Mouse (Mus musculus) spleen, postnatal 4 days (tissue): ENCODE results near the gene Ifi27l2b.
"Not testable (repeated sequence)": the region's sequence is repeated elsewhere in the genome, so short reads cannot be mapped to it uniquely, and the experiment has no call there.

ENCODE experiments used
- DNase-seq, 2 experiments: peaks; one replicate each; pipeline ENCODE4 v3.0.0; 2022; ENCODE audit warnings: low spot score in 2 of 2

The Ifi27l2b gene

GRCm38 (mm10) chr12:103457140-103457539 is at the start of gene Ifi27l2b:
Ifi27l2b (minus strand) TSS chr12:103457223.
- no peak for DNase-seq

DNA sequence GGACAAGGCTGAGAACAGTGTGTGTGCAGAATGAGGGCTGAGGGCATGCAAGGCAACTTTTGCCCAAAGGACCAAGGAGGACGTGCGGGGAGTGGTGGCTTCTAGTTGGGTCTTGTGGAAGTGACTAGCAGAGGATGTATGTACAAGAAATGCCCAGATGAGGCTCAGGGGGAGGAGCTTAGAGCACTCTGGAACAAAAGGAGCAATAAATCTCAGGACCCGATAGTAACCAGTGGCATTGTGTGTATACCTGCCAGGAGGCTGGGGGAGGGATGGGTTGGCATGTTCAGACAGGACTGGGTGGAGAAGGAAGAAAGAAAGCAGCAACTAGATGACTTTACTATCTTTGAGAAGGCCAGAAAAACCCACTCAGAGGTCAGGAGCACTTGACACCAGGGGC is 47.4 kb upstream of the Ifi27l2b start:
- no peak for DNase-seq

DNA sequence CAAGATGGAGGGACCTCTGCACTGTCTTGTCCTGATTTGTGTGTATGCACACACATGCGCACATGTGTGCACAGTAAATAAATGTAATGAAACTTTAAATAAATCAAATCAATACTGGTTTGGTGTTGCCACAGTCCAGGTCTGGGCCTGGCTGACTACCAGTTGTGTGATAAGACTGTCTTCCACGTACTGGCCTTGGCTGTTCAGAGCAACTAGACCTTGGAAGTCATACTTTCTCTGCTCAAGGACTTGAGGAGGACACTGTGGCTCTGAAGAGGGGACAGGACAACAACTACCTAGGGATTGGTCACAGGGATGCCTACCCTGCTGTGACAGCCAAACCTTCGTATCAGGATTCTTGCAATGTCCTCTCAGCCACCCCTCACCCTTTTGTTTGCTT is 46.3 kb upstream of the Ifi27l2b start:
- DNase-seq = no peak

- no peak for DNase-seq
Observed at GRCm38 (mm10) chr12:103499261-103499660, 42.2 kb upstream of the Ifi27l2b start.

DNA sequence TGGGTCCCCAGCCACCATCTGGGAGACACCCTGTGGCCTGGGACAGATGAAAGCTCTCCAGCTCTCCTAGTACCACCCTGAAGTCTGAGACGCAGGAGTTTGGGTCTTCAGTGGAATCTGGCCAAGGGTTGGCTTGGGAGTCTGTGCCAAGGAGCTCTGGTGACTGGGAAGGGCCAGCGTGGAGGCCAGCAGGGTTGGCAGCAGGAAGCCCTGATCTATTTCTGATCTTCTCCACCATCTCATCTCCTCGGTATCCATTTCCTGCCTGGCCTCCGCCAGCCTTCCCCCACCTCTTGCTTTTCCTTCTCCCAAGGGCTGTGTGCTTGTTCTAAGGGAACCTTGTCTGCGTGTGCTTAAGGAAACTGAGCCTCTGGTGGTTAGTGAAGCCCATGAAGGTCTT is 41.7 kb upstream of the Ifi27l2b start:
- DNase-seq = no peak

GRCm38 (mm10) chr12:103494486-103494885 is 37.5 kb upstream of the Ifi27l2b start:
- peak; percentile 58 to 83 for DNase-seq

- peak; percentile 64 to 85 for DNase-seq
Observed at GRCm38 (mm10) chr12:103492767-103493166, 35.7 kb upstream of the Ifi27l2b start.

DNA sequence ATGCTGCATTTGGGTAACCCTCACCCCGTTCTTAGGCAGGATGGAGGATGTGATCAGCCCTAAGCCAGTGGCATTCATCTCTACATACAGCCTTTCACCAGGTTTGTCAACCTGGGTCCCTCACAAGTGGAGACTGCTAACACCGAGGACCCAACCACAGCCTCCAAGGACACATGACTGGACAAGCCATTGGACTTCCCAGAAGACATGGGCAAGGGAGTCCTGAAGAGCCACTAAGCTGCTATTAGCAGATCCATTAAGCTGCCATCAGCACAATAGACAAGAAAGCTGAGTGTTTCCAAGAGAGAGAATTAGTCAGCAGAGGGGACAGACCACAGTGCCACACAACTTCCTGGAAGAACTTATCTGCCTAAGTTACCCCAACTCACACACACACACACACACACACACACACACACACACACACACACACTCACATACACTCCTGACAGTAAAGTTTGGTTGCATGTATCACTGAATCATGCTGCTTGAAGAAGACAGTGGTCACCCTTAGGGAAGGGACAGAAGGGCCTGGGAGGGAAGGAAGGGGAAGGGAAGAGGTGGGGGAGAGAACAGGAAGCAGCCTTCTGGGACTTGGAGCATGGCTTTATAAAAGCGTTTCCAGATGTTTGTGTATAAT is 34.2 kb upstream of the Ifi27l2b start:
- DNase-seq = no peak

- DNase-seq = no peak
Observed at GRCm38 (mm10) chr12:103487750-103488149, 30.7 kb upstream of the Ifi27l2b start.

- no peak for DNase-seq
Observed at GRCm38 (mm10) chr12:103487276-103487675, 30.3 kb upstream of the Ifi27l2b start.

GRCm38 (mm10) chr12:103486726-103487125 is 29.7 kb upstream of the Ifi27l2b start:
- no peak for DNase-seq

DNA sequence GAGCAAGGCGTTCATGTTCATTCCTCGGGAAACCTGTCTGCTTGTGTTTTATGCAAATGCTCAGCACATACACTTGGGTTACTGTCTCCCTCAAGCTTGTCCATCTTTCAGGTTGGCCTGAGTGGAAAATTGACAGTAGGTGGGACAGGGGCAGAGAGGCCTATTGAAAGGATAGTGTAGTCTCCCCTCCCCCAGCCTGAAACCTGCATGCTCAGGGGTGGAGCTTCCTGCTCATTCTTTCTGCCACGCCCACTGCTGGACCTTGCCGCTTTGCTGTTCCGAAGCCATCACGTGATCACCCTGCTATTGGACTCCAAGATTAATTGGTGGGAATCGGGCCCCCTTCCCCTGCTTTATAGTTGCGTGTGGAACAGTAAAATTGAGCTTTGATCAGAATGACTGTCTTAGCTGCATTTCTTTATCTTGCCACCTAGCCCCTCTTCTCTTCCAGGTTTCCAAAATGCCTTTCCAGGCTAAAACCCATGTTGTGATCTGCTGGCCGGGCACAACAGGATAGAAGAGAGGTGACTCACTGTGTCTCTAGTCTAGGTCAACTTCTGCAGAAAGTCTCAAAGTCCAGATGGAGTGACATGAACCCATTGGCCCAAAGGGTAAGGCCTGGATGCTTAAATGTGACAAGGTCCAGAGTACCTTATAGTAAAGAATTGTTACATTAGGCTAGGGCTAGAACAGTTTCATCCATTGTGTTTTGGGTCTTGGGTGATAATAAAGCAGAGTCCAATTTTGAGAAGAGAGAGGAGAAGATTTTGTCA is 27.4 kb upstream of the Ifi27l2b start:
- DNase-seq = peak in 1 of 2 experiments; percentile 41

DNA sequence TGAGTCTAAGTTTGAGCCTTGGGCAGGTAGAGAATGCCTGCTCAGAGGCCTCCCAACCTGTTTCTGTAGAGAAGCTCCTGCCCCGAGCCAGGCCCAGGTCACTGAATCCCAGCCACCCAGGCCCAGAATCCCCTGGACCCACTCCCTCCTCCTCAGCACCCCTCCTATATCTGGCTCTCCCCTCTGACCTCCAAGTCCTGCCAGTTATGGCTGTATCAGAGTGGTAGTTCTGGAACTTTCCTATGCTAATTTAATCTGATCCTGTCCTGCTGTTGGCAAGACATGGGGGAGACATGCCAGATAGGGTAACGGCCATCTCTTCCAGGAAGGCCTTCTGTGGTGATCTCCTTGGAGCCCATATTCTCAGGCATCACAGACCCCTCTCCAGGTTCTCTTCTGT is 25.8 kb upstream of the Ifi27l2b start:
- peak in 1 of 2 experiments; percentile 47 for DNase-seq

DNA sequence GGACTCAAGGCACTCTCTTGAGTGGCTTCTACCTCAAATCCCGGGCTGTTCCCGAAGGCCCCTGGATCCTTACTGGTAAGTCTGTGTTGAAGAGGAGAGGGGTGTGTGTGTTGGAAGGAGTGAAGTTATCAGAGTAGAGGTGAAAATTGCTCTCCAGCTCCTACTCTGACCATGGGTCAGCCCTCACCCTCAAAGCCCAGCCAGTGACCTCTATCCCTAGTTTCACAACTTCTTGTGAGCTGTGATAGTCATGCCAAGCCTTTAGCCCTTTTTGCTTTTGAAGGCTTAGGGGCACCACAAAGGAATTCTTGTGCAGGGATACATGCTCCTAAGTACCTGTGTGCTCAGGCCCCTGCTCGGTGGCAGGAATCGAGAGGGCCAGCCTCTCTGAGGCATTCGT is 24.6 kb upstream of the Ifi27l2b start:
- DNase-seq = no peak

DNA sequence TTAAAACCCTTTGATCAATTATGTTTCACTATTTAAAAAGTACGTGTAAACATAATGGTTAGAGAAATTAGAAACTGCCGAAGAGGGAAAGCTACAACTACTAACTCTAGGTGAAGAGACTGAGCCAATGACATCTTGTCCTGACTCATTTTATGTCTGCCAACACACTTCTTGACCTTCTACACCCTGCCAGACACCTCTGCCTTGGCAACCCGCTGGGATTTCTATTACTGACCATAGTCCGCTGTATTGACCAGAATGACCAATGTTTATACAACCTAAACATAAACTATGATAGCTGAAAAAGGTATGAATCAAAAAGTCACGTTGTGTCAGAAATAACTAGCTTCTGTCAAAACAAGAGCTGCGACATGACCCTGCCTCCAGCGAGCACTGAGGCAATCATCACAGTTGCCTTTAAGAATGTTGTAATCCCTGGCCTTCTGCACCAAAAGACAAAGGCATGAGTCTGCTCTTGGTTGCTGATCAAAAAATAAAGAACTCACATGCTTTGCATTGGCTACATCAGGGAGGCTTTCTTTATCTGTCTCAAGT is 20.5 kb upstream of the Ifi27l2b start:
- DNase-seq = no peak

GRCm38 (mm10) chr12:103476779-103477389 is 19.9 kb upstream of the Ifi27l2b start:
- DNase-seq = no peak

- no peak for DNase-seq
Observed at GRCm38 (mm10) chr12:103474481-103474880, 17.5 kb upstream of the Ifi27l2b start.

DNA sequence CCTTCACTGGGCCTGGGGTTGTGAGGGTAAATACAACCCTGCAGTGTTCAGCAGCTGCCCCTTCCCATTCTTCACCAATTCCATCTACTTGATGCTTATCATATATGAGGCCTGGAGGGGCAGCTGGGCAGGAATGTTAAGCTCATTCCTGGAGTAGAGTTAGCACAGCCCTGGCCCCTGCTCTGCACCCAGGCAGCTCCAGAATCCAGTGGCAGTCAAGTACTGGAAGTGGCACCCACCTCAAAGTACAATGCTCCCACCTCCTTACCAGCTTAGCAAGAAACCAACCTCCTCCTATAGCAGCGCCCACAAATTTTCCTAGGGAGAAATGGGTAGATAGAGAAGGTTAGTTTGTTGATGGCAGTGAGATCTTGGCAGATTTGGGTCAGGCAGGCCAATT is 296 bp downstream of the Ifi27l2b start:
- DNase-seq = not testable (repeated sequence)

DNA sequence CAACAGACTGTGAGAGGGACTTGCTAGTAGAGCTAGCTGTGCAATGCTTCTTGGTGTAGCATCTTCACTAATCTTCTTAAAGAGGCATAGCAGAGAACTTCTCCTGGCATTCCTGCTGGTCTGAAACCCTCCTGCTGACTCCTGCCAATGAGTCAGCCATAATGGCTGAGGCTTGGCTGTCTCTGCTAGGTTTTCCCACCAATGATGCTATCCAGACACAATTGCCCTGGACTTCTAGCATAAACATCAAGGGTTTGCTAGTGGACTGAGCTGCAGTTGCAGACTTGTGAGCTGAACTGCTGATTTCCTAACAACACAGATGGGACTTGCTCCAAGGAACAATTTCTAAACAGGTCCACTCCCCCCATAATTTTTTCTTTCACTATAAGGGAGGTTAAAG is 3.7 kb downstream of the Ifi27l2b start:
- no peak for DNase-seq

GRCm38 (mm10) chr12:103445060-103445459 is 12.0 kb downstream of the Ifi27l2b start:
- DNase-seq = no peak

DNA sequence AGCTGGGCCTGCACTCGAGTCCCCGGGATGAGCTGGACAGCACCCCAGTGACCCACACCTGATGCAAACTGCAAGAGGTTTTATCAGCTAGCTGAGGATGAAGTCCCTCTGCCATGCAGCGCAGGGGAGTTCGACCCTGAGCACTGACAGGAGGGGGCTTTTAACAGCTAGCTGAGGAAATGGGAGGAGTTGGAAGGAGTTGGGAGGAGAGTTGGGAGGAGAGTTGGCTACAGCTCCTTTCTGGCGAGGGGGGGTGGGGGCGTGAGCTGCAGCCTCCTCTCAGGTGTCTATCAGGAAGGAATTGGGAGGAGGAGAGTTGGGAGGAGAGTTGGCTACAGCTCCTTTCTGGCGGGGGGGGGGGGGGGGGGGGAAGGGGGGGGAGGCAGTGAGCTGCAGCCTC is 12.8 kb downstream of the Ifi27l2b start:
- DNase-seq = not testable (repeated sequence)

GRCm38 (mm10) chr12:103443524-103443923 is 13.5 kb downstream of the Ifi27l2b start, which contains the start of gene Ifi27l2a:
Ifi27l2a (minus strand) TSS chr12:103443680.
- DNase-seq = no peak
